Mouse (Mus musculus) cerebellum, adult 9-11 months (tissue): Measurements from ENCODE around the gene Ccdc43.

ENCODE experiments used
- DNase-seq: peaks from one replicate; pipeline ENCODE4 v3.0.0; 2022

Ccdc43 gene

DNA sequence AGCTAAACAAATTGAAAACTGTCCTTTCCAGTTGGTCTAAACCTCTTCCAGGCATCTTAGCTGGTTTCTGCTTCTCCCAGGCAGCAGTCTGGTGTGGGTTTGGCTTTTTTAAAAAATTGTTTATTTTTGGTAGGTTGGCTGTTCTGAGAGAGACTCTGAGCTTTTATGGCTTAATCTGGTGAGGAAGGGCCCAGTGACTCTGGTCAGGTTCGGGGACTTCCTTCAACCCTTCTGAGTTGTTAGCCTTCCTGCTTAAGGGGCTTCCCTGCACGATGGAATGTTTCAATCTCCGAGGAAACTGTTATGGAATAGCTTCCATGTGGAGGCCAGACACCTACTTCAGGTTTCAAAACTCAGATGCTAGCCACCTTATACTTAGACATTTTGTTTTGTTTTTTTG, 34.2 kb downstream of the Ccdc43 start, which contains the start of gene Meioc:
Meioc (plus strand) TSS at position 301 of the 400 bp plus-strand sequence.
- DNase-seq = no peak

DNA sequence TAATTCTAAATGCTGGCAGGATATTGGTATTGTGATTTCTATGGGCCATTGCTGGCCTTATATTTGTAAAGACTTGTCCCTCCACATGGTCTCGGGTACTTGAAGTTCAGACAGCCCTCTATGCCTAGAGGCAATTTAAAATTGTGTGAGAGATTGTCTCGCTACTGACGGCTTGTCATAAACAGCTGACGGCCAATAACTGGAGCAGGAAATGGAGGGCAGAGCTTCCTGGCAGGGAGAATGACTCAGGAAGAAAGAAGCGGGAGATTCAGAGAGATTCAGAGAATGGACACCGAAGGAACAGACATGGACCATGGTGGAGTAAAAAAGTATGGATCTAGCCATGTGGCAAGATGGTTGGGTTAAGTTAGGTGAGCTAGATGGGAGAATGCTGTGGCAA, 40.7 kb downstream of the Ccdc43 start:
- no peak for DNase-seq

DNA sequence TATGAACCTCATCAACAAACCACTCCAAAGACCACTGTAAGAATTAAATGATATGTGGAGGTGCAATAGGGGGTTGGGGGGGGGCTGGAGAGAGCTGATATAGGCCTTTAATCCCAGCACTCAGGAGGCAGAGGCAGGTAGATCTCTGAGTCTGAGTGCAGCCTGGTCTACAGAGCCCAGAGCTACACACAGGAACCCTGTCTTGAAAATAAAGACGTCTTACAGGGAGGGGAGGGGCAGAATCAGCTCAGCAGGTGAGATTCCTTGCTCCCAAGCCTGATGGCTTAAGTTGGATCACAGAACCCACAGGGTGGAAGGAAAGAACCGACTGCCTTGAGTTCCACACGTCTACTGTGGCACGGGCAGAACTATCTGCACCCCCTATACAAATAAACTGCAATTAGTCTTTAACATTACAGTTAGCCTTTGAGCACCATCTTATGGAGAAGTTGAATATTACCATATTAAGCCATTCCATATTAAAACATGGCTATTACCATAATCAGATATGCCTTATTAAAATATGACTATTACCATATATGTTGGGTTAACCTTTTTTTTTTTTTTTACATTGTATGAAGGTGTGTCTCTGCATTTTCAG, 41.2 kb downstream of the Ccdc43 start:
- DNase-seq = no peak

DNA sequence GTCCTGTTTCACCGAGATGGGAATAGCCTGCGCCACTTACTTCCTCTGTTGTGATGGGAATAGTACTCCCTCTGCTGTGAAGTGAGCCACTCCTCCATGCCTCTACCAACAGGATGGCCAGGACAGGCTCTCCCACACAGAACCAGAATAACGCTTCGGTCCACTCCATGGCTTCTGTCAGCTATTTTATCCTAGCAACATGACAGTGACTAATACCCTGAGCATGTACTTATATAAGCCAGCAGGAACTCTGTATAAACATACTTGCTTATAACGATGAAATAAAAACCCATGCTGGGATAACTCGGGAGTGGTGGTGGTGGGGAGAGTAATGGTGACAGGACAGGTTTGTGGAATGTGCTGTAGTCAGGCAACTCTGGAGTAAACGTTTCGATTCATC, 41.7 kb downstream of the Ccdc43 start:
- DNase-seq = no peak

DNA sequence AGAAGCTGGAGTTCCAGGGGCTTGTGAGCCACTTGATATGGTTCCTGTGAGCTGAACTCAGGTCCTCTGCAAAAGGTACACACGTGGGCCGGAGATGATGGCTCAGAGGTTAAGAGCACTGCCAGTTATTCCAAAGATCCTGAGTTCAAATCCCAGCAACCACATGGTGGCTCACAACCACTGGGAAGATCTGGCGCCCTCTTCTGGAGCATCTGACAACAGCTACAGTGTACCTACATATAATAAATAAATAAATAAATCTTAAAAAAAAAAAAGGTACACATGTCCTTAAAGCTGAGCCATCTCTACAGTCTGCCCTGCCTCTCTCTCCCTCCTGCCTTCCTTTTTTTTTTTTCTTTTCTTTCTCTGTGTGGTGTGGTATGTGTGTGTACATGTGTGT, 44.7 kb downstream of the Ccdc43 start:
- DNase-seq = no peak

DNA sequence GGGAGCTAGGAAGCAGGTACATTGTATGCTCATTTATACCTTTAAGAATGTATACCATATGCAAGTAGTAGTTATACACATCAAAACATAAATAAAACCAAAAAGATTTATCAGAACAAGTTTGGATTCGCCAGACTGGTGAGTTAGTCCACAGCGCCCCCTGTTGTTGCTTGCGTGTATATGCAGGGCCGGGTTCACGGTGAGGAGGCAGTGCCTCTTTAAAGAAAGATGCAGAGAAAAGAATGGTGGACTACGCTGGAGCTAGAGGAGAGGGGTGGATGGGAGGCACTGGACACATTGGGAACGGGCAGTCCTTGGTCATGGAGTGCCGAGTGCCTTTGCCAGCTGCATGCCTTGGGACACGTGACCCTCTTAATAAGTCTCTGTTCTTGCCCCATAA, 46.2 kb downstream of the Ccdc43 start:
- peak; percentile 46 for DNase-seq

DNA sequence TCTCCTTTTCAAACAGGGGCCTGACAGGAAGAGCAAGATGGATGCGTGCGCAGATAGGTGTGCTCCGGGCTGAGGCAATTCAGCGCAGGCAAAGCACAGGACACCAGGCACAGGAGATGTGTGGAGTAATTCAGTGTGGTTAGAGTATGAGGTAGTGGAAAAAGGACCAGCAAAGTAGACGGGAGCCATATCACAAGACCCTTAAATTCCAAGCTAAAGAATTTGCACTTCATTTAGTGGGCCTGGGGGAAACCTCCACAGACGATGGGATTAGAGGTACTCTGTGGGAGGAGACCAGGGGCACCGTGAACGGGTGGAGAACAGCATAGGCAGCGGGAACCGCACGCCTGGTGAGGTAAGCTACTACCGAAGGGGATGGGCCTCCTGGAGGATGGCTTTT, 49.7 kb downstream of the Ccdc43 start:
- DNase-seq = no peak

DNA sequence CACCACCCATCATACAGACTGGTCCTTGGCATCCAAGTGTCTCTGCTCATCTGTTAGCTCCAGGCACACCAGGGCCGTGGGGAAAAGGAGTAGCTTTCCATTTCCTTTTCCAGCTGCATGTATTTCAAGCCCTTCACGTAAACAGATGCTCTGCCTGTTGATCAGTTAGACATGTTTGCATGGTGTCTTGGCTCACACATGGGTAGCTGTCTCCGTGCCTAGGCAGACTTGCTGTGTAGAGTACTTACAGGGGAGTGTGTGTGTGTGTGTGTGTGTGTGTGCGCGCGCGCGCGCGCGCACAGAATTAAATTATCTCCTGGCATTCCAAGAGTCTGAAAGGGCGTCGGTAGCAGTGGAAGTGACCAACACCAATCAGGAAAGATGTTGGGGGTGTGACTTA, 51.4 kb downstream of the Ccdc43 start:
- no peak for DNase-seq

DNA sequence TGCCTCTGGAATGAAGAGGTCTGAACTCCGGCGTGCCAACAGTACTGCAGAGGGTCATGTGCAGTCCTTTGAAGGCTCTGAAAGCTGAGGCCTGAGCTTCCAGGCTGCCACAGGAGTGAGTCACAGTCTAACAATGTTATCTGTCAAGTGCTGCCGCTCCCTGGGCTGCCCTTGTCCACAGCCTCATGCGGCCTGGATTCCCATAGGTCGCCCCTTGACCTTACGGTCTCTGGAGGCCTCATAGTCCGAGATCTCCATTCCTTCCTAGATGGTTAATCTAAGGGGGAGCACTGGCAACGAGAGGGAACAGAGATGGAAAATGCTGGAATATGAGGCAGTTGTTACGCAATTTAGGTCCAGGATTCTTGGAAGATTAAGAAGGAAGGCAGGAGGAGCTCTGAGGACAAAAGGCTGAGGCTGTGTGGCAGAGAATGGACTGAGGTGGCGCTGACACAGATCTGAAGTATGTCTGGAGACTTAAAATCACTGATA, 53.6 kb downstream of the Ccdc43 start:
- DNase-seq = no peak

DNA sequence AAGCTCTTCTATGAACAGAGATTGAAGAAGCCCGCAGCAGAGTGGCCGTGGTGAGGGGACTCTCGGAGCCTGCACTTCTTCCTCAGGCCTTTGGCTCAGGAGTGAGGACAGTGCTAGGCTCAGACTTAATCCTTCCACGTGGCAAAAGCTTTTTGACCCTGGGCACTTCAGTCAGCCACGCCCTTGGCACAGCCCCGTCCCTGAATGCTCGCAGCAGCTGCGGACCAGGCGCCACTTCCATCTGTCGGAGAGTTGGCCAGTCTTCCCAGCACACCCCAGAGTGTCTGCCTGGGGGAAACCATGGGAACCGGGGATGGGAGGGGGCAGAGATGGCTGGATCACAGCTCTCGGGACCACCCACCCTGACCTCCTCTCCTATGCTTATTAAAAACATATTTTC, 60.7 kb downstream of the Ccdc43 start:
- no peak for DNase-seq
